Mouse (Mus musculus) heart, adult 2 months (tissue): ENCODE measurements at regions not wholly inside any gene's neighbourhood (a gene's known extent, or its start where the extent isn't known, plus 50 kb on each side); places are given as distances from the start of the nearest gene placed in this dataset.

Source experiments
- DNase-seq, 2 experiments: peaks; one replicate each; pipeline ENCODE4 v3.0.0; 2021
- H3K27ac ChIP-seq: fragments of 200-600 bp; 2 replicates; pipeline ENCODE4 v1.8.1; 2022
- H3K27me3 ChIP-seq: fragments of 200-500 bp; 2 replicates; pipeline ENCODE4 v1.6.1; 2012; ENCODE audit warnings: mild to moderate bottlenecking, low read length, inconsistent platforms, mixed read lengths; ENCODE audit not compliant: control insufficient read depth, insufficient read depth
- H3K36me3 ChIP-seq: fragments of 200-500 bp; 2 replicates; pipeline ENCODE4 v1.6.1; 2012; ENCODE audit warnings: low read length, inconsistent platforms; ENCODE audit not compliant: control insufficient read depth, insufficient read depth
- H3K4me1 ChIP-seq: fragments of 200-500 bp; 2 replicates; pipeline ENCODE4 v1.6.1; 2011; ENCODE audit warnings: low read length; ENCODE audit not compliant: control insufficient read depth, insufficient read depth
- H3K4me3 ChIP-seq: fragments of 200-600 bp; 2 replicates; pipeline ENCODE4 v1.8.1; 2022
- H3K79me2 ChIP-seq: fragments of 200-500 bp; replicated peaks from 2 replicates; pipeline ENCODE4 v1.6.1; 2012; ENCODE audit warnings: mild to moderate bottlenecking, inconsistent platforms, low read length, moderate library complexity, mixed read lengths; ENCODE audit not compliant: control insufficient read depth, insufficient read depth
- H3K9ac ChIP-seq: fragments of 200-500 bp; 2 replicates; pipeline ENCODE4 v1.6.1; 2012; ENCODE audit warnings: low read depth, mild to moderate bottlenecking, control low read depth, inconsistent platforms, low read length, mixed read lengths
- CTCF ChIP-seq: fragments of 200-600 bp; IDR thresholded peaks from 2 replicates; pipeline ENCODE4 v1.8.1; 2022; ENCODE audit warnings: antibody characterized with exemption, mild to moderate bottlenecking, moderate library complexity
- EP300 ChIP-seq: fragments of 200-500 bp; IDR thresholded peaks from 2 replicates; pipeline ENCODE4 v1.6.1; 2011; ENCODE audit warnings: low read depth, low read length, control low read depth; ENCODE audit not compliant: insufficient read depth
- POLR2A ChIP-seq: fragments of 200-500 bp; IDR thresholded peaks from 2 replicates; pipeline ENCODE4 v1.6.1; 2011; ENCODE audit warnings: mild to moderate bottlenecking, low read depth, low read length, control low read depth; ENCODE audit not compliant: insufficient read depth
- whole genome bisulfite sequencing: fragments of 180-500 bp; shearing (Covaris S2); methylation state at CpG from one replicate; pipeline ENCODE4 v1.1.7; 2018; 5-methylcytosine and 5-hydroxymethylcytosine counted together
- intact Hi-C: fragments of 180-260 bp; cut with DNase I; formaldehyde crosslinking; loops from one replicate; pipeline ENCODE4 v1.15.1; 2025

DNA sequence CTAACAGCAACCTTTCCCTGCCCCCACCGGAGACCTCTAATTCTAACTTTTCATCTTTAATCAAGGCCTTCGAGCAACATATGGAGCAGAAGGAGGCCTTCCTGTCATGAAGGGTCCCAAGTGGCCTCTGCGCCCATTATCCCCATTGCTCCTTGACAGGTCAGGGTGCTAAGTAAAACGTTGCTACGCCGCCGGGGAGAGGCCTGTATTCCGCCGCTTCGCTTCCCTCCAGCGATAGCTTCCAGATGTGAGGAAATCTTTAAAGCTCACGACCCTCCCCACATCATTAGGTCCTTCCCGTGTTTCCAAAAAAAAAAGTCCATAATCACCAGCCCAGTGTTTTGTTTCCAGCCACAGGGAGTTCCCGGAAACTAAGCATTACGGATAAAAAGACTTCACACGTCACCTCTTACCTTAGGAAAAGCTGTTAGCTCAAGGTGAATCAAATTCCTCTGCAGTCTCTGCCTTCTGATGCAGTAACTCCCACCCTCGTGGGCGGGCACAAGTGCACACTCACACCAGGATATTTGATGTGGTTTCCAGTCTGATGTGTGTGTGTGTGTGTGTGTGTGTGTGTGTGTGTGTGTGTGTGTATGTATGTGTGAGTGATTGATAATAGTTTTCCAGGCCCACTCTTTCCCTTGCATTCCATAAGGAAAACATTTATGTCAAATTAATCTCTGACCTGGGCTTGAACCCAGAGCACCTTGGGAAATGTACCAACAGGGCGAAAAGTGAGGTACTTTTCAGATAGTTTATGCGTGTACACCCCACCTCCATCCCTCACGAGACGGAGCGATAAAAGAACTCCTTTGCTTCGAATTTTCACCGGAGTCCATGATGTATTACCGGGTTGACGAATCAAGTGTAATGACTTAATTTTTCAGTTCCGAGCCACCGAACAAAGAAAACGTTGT, 107.5 kb downstream of the Gm45692 start:
- WGBS = 48% methylated on average over 30 of the region's 30 CpGs
- H3K36me3 ChIP-seq = no peaks in the 10 kb centered on the region
- H3K9ac ChIP-seq = no peak overlapping the region
- no peaks in the 10 kb centered on the region for H3K79me2 ChIP-seq
- H3K4me1 ChIP-seq = no peaks in the 10 kb centered on the region
- intact Hi-C loops = no loop called here
- TF ChIP-seq CTCF (no peak), POLR2A (no peak), EP300 (no peak)
- no peak for DNase-seq
- H3K27me3 ChIP-seq = no peaks in the 10 kb centered on the region
- no peak overlapping the region for H3K27ac ChIP-seq
- no peak overlapping the region for H3K4me3 ChIP-seq

DNA sequence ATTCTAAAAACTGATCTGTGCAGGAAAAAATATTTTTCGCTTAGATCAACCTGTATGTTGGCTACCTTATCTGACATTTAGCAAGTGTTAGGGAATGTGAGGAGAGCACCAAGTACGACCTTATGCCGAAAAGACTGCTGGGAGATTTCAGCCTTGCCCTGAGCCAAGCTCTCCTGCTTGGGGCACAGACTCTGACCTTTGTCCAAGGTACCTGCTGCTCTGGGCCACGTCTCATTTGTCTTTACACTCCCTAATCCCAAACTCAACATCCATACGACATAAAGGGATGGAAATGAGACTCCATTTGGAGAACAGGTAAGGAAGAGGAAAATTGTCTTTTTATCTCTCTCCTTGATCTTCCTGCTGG, 108.2 kb downstream of the Gm45692 start:
- DNase-seq = no peak
- Histone ChIP-seq H3K4me1 (no peaks in the 10 kb centered on the region), H3K4me3 (no peak overlapping the region), H3K79me2 (no peaks in the 10 kb centered on the region), H3K36me3 (no peaks in the 10 kb centered on the region), H3K27me3 (no peaks in the 10 kb centered on the region), H3K27ac (no peak overlapping the region), H3K9ac (no peak overlapping the region)
- intact Hi-C loops = no loop called here
- TF ChIP-seq CTCF (no peak), POLR2A (no peak), EP300 (no peak)
- 59% methylated on average over 5 of the region's 5 CpGs for WGBS

DNA sequence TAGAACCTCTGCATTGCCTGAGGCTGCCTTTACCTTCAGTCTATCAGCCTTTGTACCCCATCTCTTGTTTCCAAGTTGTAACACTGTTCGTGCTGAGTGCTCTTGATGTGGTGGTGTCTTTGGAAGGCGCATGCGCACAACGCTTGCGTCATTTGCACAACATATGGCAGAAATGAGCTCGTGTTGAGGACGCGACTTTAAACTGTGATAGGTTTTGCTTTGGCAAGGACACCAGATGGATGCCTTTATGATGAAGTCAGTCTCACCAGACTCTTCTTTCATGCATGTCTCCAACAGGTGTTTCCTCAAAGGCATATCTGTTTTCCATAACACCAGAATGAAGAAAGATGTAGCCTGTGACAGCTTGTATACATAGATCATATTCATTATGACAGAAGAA, 110.2 kb downstream of the Gm45692 start:
- Histone ChIP-seq H3K27me3 (no peaks in the 10 kb centered on the region), H3K4me1 (no peaks in the 10 kb centered on the region), H3K9ac (no peak overlapping the region), H3K27ac (no peak overlapping the region), H3K4me3 (no peak overlapping the region), H3K36me3 (no peaks in the 10 kb centered on the region), H3K79me2 (no peaks in the 10 kb centered on the region)
- intact Hi-C loops = no loop called here
- no peak for DNase-seq
- WGBS = 75% methylated on average over 8 of the region's 8 CpGs
- TF ChIP-seq POLR2A = no peak
- no peak for TF ChIP-seq EP300

DNA sequence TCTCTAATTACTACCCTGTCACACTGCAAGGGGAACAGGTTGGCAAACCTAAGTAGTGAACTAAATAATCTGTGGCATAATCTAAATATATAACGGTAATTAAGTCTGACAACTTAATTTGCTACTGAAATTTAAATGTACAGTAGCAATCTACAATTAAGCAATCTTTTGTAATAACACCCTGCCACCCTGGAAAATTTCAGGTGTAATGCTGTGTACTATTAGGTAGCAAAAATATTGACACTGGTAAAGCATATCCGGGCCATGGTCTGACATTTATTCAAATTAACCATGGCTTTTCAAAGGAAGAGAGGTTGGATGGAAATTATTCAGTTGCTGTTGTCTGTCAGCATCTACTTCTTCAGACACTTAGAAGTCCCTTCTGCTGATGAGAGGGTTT, 119.7 kb downstream of the Gm45692 start:
- H3K27me3 ChIP-seq = no peaks in the 10 kb centered on the region
- H3K27ac ChIP-seq = no peak overlapping the region
- 75% methylated on average over 2 of the region's 2 CpGs for WGBS
- H3K79me2 ChIP-seq = no peaks in the 10 kb centered on the region
- no peaks in the 10 kb centered on the region for H3K36me3 ChIP-seq
- H3K4me1 ChIP-seq = no peaks in the 10 kb centered on the region; the same call in 1 of the 2 replicates
- no peak for TF ChIP-seq CTCF
- no peak for TF ChIP-seq EP300
- TF ChIP-seq POLR2A = no peak
- no peak overlapping the region for H3K4me3 ChIP-seq
- intact Hi-C loops = no loop called here
- H3K9ac ChIP-seq = no peak overlapping the region
- no peak for DNase-seq

DNA sequence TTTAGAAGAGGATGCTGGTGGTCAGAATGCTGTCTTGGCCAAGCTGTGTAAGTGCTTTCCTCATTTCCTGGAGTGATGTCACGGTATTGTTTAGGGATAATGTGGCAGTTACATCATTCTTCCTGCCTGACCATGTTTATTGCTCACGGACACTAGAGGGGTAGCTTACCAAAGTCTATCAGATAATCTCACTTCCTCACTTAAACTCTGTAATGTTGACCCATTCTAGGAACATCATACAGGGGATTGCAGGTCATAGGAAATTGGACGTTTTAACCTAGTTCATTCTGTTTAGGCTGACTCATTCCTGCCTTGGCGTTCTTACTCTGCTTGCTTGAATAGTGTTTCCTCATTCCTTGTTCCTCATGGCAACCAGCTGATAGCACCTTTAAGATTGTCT, 120.3 kb downstream of the Gm45692 start:
- intact Hi-C loops = no loop called here
- Histone ChIP-seq H3K9ac (no peak overlapping the region), H3K4me1 (no peaks in the 10 kb centered on the region; the same call in 1 of the 2 replicates), H3K27ac (no peak overlapping the region), H3K79me2 (no peaks in the 10 kb centered on the region), H3K4me3 (no peak overlapping the region), H3K36me3 (no peaks in the 10 kb centered on the region), H3K27me3 (no peaks in the 10 kb centered on the region)
- DNase-seq = no peak
- WGBS = 18% methylated on average over 4 of the region's 4 CpGs
- no peak for TF ChIP-seq EP300
- no peak for TF ChIP-seq CTCF
- no peak for TF ChIP-seq POLR2A

DNA sequence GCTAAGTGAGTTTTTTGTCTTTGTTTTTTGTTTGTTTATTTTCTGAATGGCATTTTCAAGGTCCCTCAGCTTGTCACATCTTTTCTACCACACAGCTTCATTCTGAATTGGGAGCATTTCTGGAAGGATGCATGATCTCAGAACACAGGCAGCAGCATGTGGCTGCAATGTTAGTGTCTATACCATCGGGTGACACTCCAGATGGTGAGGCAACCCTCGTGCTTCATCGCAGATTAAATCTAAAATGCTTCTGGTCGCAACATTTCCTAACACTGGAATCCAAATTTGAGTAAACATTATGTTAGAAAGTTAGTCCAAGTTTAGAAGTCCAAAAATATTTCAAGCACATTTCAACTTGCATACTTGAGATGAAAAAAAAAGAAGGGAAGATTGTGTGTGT, 124.4 kb downstream of the Gm45692 start:
- Histone ChIP-seq H3K27ac (no peak overlapping the region), H3K36me3 (no peaks in the 10 kb centered on the region), H3K4me1 (no peaks in the 10 kb centered on the region; the same call in 1 of the 2 replicates), H3K27me3 (no peaks in the 10 kb centered on the region), H3K4me3 (no peak overlapping the region), H3K79me2 (no peaks in the 10 kb centered on the region), H3K9ac (no peak overlapping the region)
- 76% methylated on average over 4 of the region's 4 CpGs for WGBS
- DNase-seq = no peak
- TF ChIP-seq EP300 (no peak), CTCF (no peak), POLR2A (no peak)
- intact Hi-C loops = no loop called here
